Mouse (Mus musculus): ENCODE measurements around the gene Dmgdh.

- TF ChIP-seq POLR2A (IDR thresholded peaks at IDR 0.05; ENCODE audit: control insufficient read depth, low read depth, low read length) = no peak
- TF ChIP-seq CTCF (IDR thresholded peaks at IDR 0.05; ENCODE audit: control insufficient read depth, insufficient read depth, insufficient replicate concordance, low read depth, low read length) = no peak
Measured at GRCm38 (mm10) chr13:93698866-93699265, 24.6 kb downstream of the Dmgdh start.

Measured in testis, adult 2 months (tissue).